Mouse (Mus musculus) intestine, embryonic 14.5 days (tissue): ENCODE measurements around the gene Pcp4. TPM values are rescaled to one million over a fixed set of nuclear protein-coding genes. Genes with fewer than 3 reads are reported as not detected.

ENCODE experiments used
- ATAC-seq: fragments of 200-750 bp; cut with Nextera tagmentation; replicated peaks from 2 replicates; pipeline ENCODE4 v1.8.0; 2017; ENCODE audit warnings: low read depth, moderate number of reproducible peaks, moderate TSS enrichment, moderate library complexity; ENCODE audit not compliant: low FRiP score, low TSS enrichment
- DNase-seq: peaks from one replicate; pipeline ENCODE4 v3.0.0-alpha.2; 2018; ENCODE audit warnings: low spot score
- H3K27ac ChIP-seq: fragments of 300-500 bp; sonication (generic); 2 replicates; pipeline ENCODE4 v1.5.1; 2014; ENCODE audit warnings: low read depth, mild to moderate bottlenecking, control low read depth
- H3K27me3 ChIP-seq: fragments of 300-500 bp; sonication (generic); replicated peaks from 2 replicates; pipeline ENCODE4 v1.6.1; 2014; ENCODE audit warnings: low read length, control low read depth; ENCODE audit not compliant: control insufficient read depth, insufficient read depth
- H3K36me3 ChIP-seq: fragments of 300-500 bp; sonication (generic); 2 replicates; pipeline ENCODE4 v1.6.1; 2014; ENCODE audit warnings: low read length, control low read depth; ENCODE audit not compliant: control insufficient read depth, insufficient read depth
- H3K4me1 ChIP-seq: fragments of 300-500 bp; sonication (generic); replicated peaks from 2 replicates; pipeline ENCODE4 v1.6.1; 2014; ENCODE audit warnings: low read length, control low read depth, mixed read lengths; ENCODE audit not compliant: control insufficient read depth, insufficient read depth
- H3K4me2 ChIP-seq: fragments of 300-500 bp; sonication (generic); 2 replicates; pipeline ENCODE4 v1.6.1; 2014; ENCODE audit warnings: low read length
- H3K4me3 ChIP-seq: fragments of 300-500 bp; sonication (generic); 2 replicates; pipeline ENCODE4 v1.5.1; 2014; ENCODE audit warnings: low read depth, low read length, control low read depth, mixed read lengths
- H3K9ac ChIP-seq: fragments of 300-500 bp; sonication (generic); 2 replicates; pipeline ENCODE4 v1.6.1; 2014; ENCODE audit warnings: mild to moderate bottlenecking, low read length
- H3K9me3 ChIP-seq: fragments of 300-500 bp; sonication (generic); 2 replicates; pipeline ENCODE4 v1.6.1; 2016; ENCODE audit warnings: low read length, control low read depth; ENCODE audit not compliant: control insufficient read depth
- WGBS: fragments of 180-500 bp; shearing (Covaris S2); extraction: QIAGEN DNeasy Blood & Tissue Kit; methylation state at CpG from one replicate; pipeline ENCODE4 v1.1.7; 2014; 5-methylcytosine and 5-hydroxymethylcytosine counted together
- polyA plus RNA-seq: library from polyadenylated mRNA; unstranded; fragments of >200 nt; fragmentation: Nextera tagmentation; extraction: Ambion mirVana; gene quantifications from 2 replicates; pipeline ENCODE4 v1.2.1, GENCODE M21; 2014

Gene Pcp4
- polyA plus RNA-seq, 1 experiment from 2014 or later: 65.9 TPM

- H3K9ac ChIP-seq: no peak overlapping the region
- no peaks in the 10 kb centered on the region for H3K36me3 ChIP-seq
- 57% methylated on average over 4 of the region's 4 CpGs for WGBS
- no peak overlapping the region for H3K27ac ChIP-seq
- H3K4me2 ChIP-seq: no peak overlapping the region
- no peak for ATAC-seq
- no peak overlapping the region for H3K4me3 ChIP-seq
- H3K27me3 ChIP-seq: no peaks in the 10 kb centered on the region
- no peaks in the 10 kb centered on the region for H3K9me3 ChIP-seq
- DNase-seq: no peak
- H3K4me1 ChIP-seq: peaks cover 12% of the 10 kb centered on the region
Measured at GRCm38 (mm10) chr16:96469640-96470039, 2.2 kb downstream of the Pcp4 start.

GRCm38 (mm10) chr16:96472361-96472760 lies 5.0 kb downstream of the Pcp4 start:
- Histone ChIP-seq H3K27ac (no peak overlapping the region), H3K4me2 (peak overlapping the region; percentile 14), H3K9ac (no peak overlapping the region), H3K4me1 (peaks cover 12% of the 10 kb centered on the region), H3K36me3 (no peaks in the 10 kb centered on the region), H3K27me3 (no peaks in the 10 kb centered on the region), H3K9me3 (no peaks in the 10 kb centered on the region), H3K4me3 (no peak overlapping the region)
- WGBS: 8% methylated on average over 5 of the region's 5 CpGs
- no peak for ATAC-seq
- no peak for DNase-seq

GRCm38 (mm10) chr16:96472816-96473215 lies 5.4 kb downstream of the Pcp4 start:
- H3K4me3 ChIP-seq: no peak overlapping the region
- ATAC-seq (no peak), DNase-seq (peak; percentile 53)
- peaks cover 12% of the 10 kb centered on the region for H3K4me1 ChIP-seq
- H3K27ac ChIP-seq: no peak overlapping the region
- no peaks in the 10 kb centered on the region for H3K27me3 ChIP-seq
- H3K36me3 ChIP-seq: no peaks in the 10 kb centered on the region
- peak overlapping the region; percentile 14 for H3K4me2 ChIP-seq
- WGBS: 17% methylated on average over 7 of the region's 7 CpGs
- no peaks in the 10 kb centered on the region for H3K9me3 ChIP-seq
- no peak overlapping the region for H3K9ac ChIP-seq

- H3K9ac ChIP-seq: no peak overlapping the region
- no peaks in the 10 kb centered on the region for H3K27me3 ChIP-seq
- DNase-seq: no peak
- ATAC-seq: no peak
- H3K36me3 ChIP-seq: no peaks in the 10 kb centered on the region
- no peak overlapping the region for H3K4me2 ChIP-seq
- H3K9me3 ChIP-seq: no peaks in the 10 kb centered on the region
- H3K4me1 ChIP-seq: peaks cover 12% of the 10 kb centered on the region
- H3K27ac ChIP-seq: no peak overlapping the region
- WGBS: 64% methylated on average over 3 of the region's 3 CpGs
- no peak overlapping the region for H3K4me3 ChIP-seq
Measured at GRCm38 (mm10) chr16:96474185-96474584, 6.8 kb downstream of the Pcp4 start.

- no peak overlapping the region for H3K4me3 ChIP-seq
- no peak overlapping the region for H3K27ac ChIP-seq
- H3K27me3 ChIP-seq: no peaks in the 10 kb centered on the region
- H3K4me1 ChIP-seq: no peaks in the 10 kb centered on the region
- ATAC-seq (no peak), DNase-seq (no peak)
- H3K4me2 ChIP-seq: no peak overlapping the region
- H3K36me3 ChIP-seq: no peaks in the 10 kb centered on the region
- H3K9ac ChIP-seq: no peak overlapping the region
- 97% methylated on average over 4 of the region's 4 CpGs for WGBS
- no peaks in the 10 kb centered on the region for H3K9me3 ChIP-seq
Measured at GRCm38 (mm10) chr16:96481791-96482190, 14.4 kb downstream of the Pcp4 start.

GRCm38 (mm10) chr16:96487007-96487684 lies 19.7 kb downstream of the Pcp4 start:
- H3K9ac ChIP-seq: no peak overlapping the region
- DNase-seq (no peak), ATAC-seq (no peak)
- no peak overlapping the region for H3K27ac ChIP-seq
- no peaks in the 10 kb centered on the region for H3K4me1 ChIP-seq
- H3K9me3 ChIP-seq: no peaks in the 10 kb centered on the region
- H3K4me3 ChIP-seq: no peak overlapping the region
- no peaks in the 10 kb centered on the region for H3K36me3 ChIP-seq
- 73% methylated on average over 11 of the region's 11 CpGs for WGBS
- H3K27me3 ChIP-seq: no peaks in the 10 kb centered on the region
- no peak overlapping the region for H3K4me2 ChIP-seq

GRCm38 (mm10) chr16:96488038-96488437 lies 20.6 kb downstream of the Pcp4 start:
- ATAC-seq (no peak), DNase-seq (no peak)
- no peaks in the 10 kb centered on the region for H3K4me1 ChIP-seq
- WGBS: 83% methylated on average over 5 of the region's 5 CpGs
- no peaks in the 10 kb centered on the region for H3K36me3 ChIP-seq
- no peak overlapping the region for H3K4me2 ChIP-seq
- no peak overlapping the region for H3K4me3 ChIP-seq
- no peak overlapping the region for H3K9ac ChIP-seq
- no peaks in the 10 kb centered on the region for H3K9me3 ChIP-seq
- no peaks in the 10 kb centered on the region for H3K27me3 ChIP-seq
- no peak overlapping the region for H3K27ac ChIP-seq

GRCm38 (mm10) chr16:96491530-96491929 lies 24.1 kb downstream of the Pcp4 start:
- Histone ChIP-seq H3K36me3 (no peaks in the 10 kb centered on the region), H3K9me3 (no peaks in the 10 kb centered on the region), H3K4me3 (no peak overlapping the region), H3K27ac (no peak overlapping the region), H3K4me2 (no peak overlapping the region), H3K27me3 (no peaks in the 10 kb centered on the region), H3K9ac (no peak overlapping the region), H3K4me1 (no peaks in the 10 kb centered on the region)
- ATAC-seq (no peak), DNase-seq (no peak)
- WGBS: 80% methylated on average over 3 of the region's 3 CpGs

GRCm38 (mm10) chr16:96494079-96494478 lies 26.7 kb downstream of the Pcp4 start:
- H3K27ac ChIP-seq: no peak overlapping the region
- H3K4me3 ChIP-seq: no peak overlapping the region
- no peak for ATAC-seq
- H3K27me3 ChIP-seq: no peaks in the 10 kb centered on the region
- no peak overlapping the region for H3K4me2 ChIP-seq
- H3K9ac ChIP-seq: no peak overlapping the region
- DNase-seq: no peak
- H3K4me1 ChIP-seq: no peaks in the 10 kb centered on the region
- 78% methylated on average over 6 of the region's 6 CpGs for WGBS
- H3K9me3 ChIP-seq: no peaks in the 10 kb centered on the region
- no peaks in the 10 kb centered on the region for H3K36me3 ChIP-seq
